Mouse (Mus musculus) liver, embryonic 12.5 days (tissue): Measurements from ENCODE around the gene Kcnn4. TPM values are rescaled to one million over a fixed set of nuclear protein-coding genes. Genes with fewer than 3 reads are reported as not detected.

Experiments used
- ATAC-seq: fragments of 200-750 bp; cut with Nextera tagmentation; 2 replicates; pipeline ENCODE4 v1.8.0; 2017; ENCODE audit warnings: moderate number of reproducible peaks, mild to moderate bottlenecking, moderate library complexity
- H3K27ac ChIP-seq: fragments of 300-500 bp; sonication (generic); 2 replicates; pipeline ENCODE4 v1.5.1; 2016; ENCODE audit warnings: mild to moderate bottlenecking
- H3K27me3 ChIP-seq: fragments of 300-500 bp; sonication (generic); replicated peaks from 2 replicates; pipeline ENCODE4 v1.6.1; 2016; ENCODE audit warnings: mild to moderate bottlenecking, moderate library complexity
- H3K36me3 ChIP-seq: fragments of 300-500 bp; sonication (generic); 2 replicates; pipeline ENCODE4 v1.6.1; 2016; ENCODE audit warnings: mild to moderate bottlenecking, moderate library complexity
- H3K4me1 ChIP-seq: fragments of 300-500 bp; sonication (generic); 2 replicates; pipeline ENCODE4 v1.6.1; 2016
- H3K4me2 ChIP-seq: fragments of 300-500 bp; sonication (generic); 2 replicates; pipeline ENCODE4 v1.6.1; 2016; ENCODE audit warnings: mild to moderate bottlenecking, moderate library complexity
- H3K4me3 ChIP-seq: fragments of 300-500 bp; sonication (generic); 2 replicates; pipeline ENCODE4 v1.5.1; 2016; ENCODE audit warnings: mild to moderate bottlenecking, moderate library complexity
- H3K9ac ChIP-seq: fragments of 300-500 bp; sonication (generic); 2 replicates; pipeline ENCODE4 v1.6.1; 2016; ENCODE audit warnings: mild to moderate bottlenecking, moderate library complexity
- H3K9me3 ChIP-seq: fragments of 300-500 bp; sonication (generic); replicated peaks from 2 replicates; pipeline ENCODE4 v1.6.1; 2016; ENCODE audit warnings: mild to moderate bottlenecking, moderate library complexity
- WGBS: fragments of 180-500 bp; shearing (Covaris S2); methylation state at CpG from one replicate; pipeline ENCODE4 v1.1.7; 2016; ENCODE audit not compliant: insufficient replicate concordance; 5-methylcytosine and 5-hydroxymethylcytosine counted together
- polyA plus RNA-seq: library from polyadenylated mRNA; unstranded; fragments of >200 nt; fragmentation: Nextera tagmentation; extraction: Ambion mirVana; gene quantifications from 2 replicates; pipeline ENCODE4 v1.2.1, GENCODE M21; 2016

Gene Kcnn4
- polyA plus RNA-seq, 1 experiment from 2014 or later: 161 TPM

- Histone ChIP-seq H3K4me3 (no peak overlapping the region), H3K9ac (no peak overlapping the region), H3K4me1 (no peaks in the 10 kb centered on the region), H3K36me3 (no peaks in the 10 kb centered on the region), H3K4me2 (no peak overlapping the region), H3K9me3 (no peaks in the 10 kb centered on the region), H3K27me3 (peaks cover 11% of the 10 kb centered on the region), H3K27ac (no peak overlapping the region)
- no peak for ATAC-seq
- WGBS: 51% methylated on average over 5 of the region's 5 CpGs
Measured at GRCm38 (mm10) chr7:24346444-24346843, 23.6 kb upstream of the Kcnn4 start.

GRCm38 (mm10) chr7:24348896-24349295 lies 21.2 kb upstream of the Kcnn4 start, which contains the start of gene Lypd5:
Lypd5 (plus strand) TSS chr7:24349196.
- Histone ChIP-seq H3K4me1 (no peaks in the 10 kb centered on the region), H3K9ac (no peak within 1 kb of the TSS), H3K4me3 (no peak within 1 kb of the TSS), H3K27me3 (peaks cover 33% of the 10 kb centered on the region), H3K27ac (no peak within 1 kb of the TSS), H3K9me3 (no peaks in the 10 kb centered on the region; the same call in 1 of the 2 replicates), H3K36me3 (no peaks in the 10 kb centered on the region), H3K4me2 (no peak within 1 kb of the TSS)
- WGBS: 35% methylated on average over 6 of the region's 6 CpGs
- no peak for ATAC-seq

DNA sequence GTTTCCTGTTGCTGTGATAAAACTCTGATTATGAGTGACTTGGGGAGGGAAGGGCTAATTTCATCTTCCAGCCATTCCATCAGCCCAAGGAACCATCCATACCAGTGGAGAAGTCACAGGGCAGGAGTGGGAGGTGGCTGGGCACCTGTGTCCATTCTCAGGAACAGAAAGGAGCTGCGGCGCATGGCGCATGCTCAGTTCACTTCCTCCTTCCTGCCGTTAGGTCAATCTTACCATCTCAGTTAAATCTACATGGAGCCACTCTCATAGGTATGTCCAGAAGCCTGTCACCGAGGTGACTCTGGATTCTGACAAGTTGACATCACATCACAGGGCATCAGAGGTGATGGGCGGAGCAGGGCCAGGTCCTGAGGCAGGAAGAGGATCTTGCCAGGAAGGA lies 14.4 kb upstream of the Kcnn4 start:
- H3K36me3 ChIP-seq: no peaks in the 10 kb centered on the region

GRCm38 (mm10) chr7:24356081-24356480 lies 14.0 kb upstream of the Kcnn4 start:
- no peaks in the 10 kb centered on the region for H3K4me1 ChIP-seq
- H3K27ac ChIP-seq: no peak overlapping the region
- no peak overlapping the region for H3K4me2 ChIP-seq
- no peaks in the 10 kb centered on the region for H3K36me3 ChIP-seq
- H3K4me3 ChIP-seq: no peak overlapping the region
- H3K9ac ChIP-seq: no peak overlapping the region
- peaks cover 3% of the 10 kb centered on the region; the same call in 1 of the 2 replicates for H3K9me3 ChIP-seq
- ATAC-seq: no peak
- WGBS: 66% methylated on average over 10 of the region's 10 CpGs
- peaks cover 36% of the 10 kb centered on the region for H3K27me3 ChIP-seq

More for the DNA sequence above, 14.4 kb upstream of the Kcnn4 start:
- WGBS: 59% methylated on average over 6 of the region's 6 CpGs
- Histone ChIP-seq H3K27ac (no peak overlapping the region), H3K4me1 (no peaks in the 10 kb centered on the region), H3K4me2 (no peak overlapping the region), H3K9ac (no peak overlapping the region), H3K4me3 (no peak overlapping the region), H3K27me3 (peaks cover 39% of the 10 kb centered on the region), H3K9me3 (peaks cover 3% of the 10 kb centered on the region; the same call in 1 of the 2 replicates)
- ATAC-seq: no peak

- H3K4me3 ChIP-seq: no peak overlapping the region
- H3K27me3 ChIP-seq: peaks cover 28% of the 10 kb centered on the region
- WGBS: 44% methylated on average over 4 of the region's 4 CpGs
- no peak overlapping the region for H3K4me2 ChIP-seq
- H3K9ac ChIP-seq: no peak overlapping the region
- H3K27ac ChIP-seq: no peak overlapping the region
- no peaks in the 10 kb centered on the region for H3K36me3 ChIP-seq
- H3K9me3 ChIP-seq: peaks cover 3% of the 10 kb centered on the region; the same call in 1 of the 2 replicates
- ATAC-seq: no peak
- H3K4me1 ChIP-seq: peaks cover 3% of the 10 kb centered on the region; the same call in 1 of the 2 replicates
Measured at GRCm38 (mm10) chr7:24357899-24358298, 12.2 kb upstream of the Kcnn4 start.

- 17% methylated on average over 9 of the region's 9 CpGs for WGBS
- no peak for ATAC-seq
- peaks cover 31% of the 10 kb centered on the region for H3K27me3 ChIP-seq
- H3K27ac ChIP-seq: no peak overlapping the region
- peaks cover 17% of the 10 kb centered on the region for H3K4me1 ChIP-seq
- peaks cover 3% of the 10 kb centered on the region; the same call in 1 of the 2 replicates for H3K9me3 ChIP-seq
- H3K4me2 ChIP-seq: no peak overlapping the region
- H3K4me3 ChIP-seq: no peak overlapping the region
- no peaks in the 10 kb centered on the region for H3K36me3 ChIP-seq
- H3K9ac ChIP-seq: no peak overlapping the region
Measured at GRCm38 (mm10) chr7:24359269-24359668, 10.8 kb upstream of the Kcnn4 start.

DNA sequence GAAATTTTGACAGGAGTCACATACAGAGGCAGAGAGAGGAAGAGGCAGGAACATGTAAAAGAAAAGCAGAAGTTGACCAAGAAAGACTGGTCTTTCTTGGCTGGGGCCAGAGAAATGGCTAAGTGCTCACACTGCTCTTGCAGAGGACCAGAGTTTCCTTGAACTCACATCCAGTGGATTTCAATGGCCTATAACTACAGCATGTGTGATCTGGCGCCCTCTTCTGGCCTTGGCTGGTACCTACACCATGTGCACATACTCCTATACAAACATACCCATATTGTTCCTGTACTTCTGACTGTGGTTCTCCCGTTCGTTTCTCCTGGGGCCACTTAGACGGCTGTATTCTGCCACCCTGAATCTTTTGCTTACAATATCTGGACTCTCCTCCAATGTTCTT lies 9.1 kb upstream of the Kcnn4 start:
- Histone ChIP-seq H3K4me2 (no peak overlapping the region), H3K27me3 (peaks cover 21% of the 10 kb centered on the region), H3K4me1 (peaks cover 33% of the 10 kb centered on the region), H3K4me3 (no peak overlapping the region), H3K9ac (no peak overlapping the region), H3K9me3 (peaks cover 3% of the 10 kb centered on the region; the same call in 1 of the 2 replicates), H3K27ac (no peak overlapping the region), H3K36me3 (no peaks in the 10 kb centered on the region)
- no peak for ATAC-seq
- WGBS: 49% methylated on average over 4 of the region's 4 CpGs

- no peak for ATAC-seq
Measured at GRCm38 (mm10) chr7:24363228-24363627, 6.8 kb upstream of the Kcnn4 start.

DNA sequence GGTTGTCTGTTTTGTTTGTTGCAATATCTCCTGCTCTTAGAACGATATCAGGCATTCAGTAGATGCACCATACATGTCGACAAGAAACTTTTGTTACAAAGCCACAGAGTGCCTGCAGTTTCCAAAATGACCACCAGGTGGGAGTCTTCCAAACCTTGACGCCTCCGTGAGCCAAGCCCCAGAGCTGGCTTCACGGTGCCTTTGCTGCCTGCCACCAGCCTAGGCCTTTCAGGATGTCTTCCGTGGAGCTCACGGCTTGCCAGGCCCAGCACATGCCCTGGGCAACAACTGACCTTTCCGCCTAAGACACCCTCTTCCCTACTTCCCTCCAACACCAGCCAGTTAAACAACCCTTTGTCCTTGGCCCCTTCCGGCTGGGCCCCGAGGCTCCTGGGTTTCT lies 5.2 kb upstream of the Kcnn4 start:
- peak; percentile 57 for ATAC-seq
- peak overlapping the region; percentile 42 for H3K4me2 ChIP-seq
- no peaks in the 10 kb centered on the region for H3K9me3 ChIP-seq
- H3K36me3 ChIP-seq: no peaks in the 10 kb centered on the region
- peaks cover 21% of the 10 kb centered on the region for H3K27me3 ChIP-seq
- no peak overlapping the region for H3K4me3 ChIP-seq
- H3K9ac ChIP-seq: peak overlapping the region; percentile 60
- H3K27ac ChIP-seq: peak overlapping the region; percentile 100
- H3K4me1 ChIP-seq: peaks cover 71% of the 10 kb centered on the region
- WGBS: 19% methylated on average over 10 of the region's 10 CpGs

More at GRCm38 (mm10) chr7:24363228-24363627, 6.8 kb upstream of the Kcnn4 start:
- 18% methylated on average over 6 of the region's 7 CpGs for WGBS
- Histone ChIP-seq H3K9ac (no peak overlapping the region), H3K4me2 (peak overlapping the region; percentile 14; the same call in 1 of the 2 replicates), H3K4me3 (no peak overlapping the region), H3K4me1 (peaks cover 55% of the 10 kb centered on the region), H3K9me3 (no peaks in the 10 kb centered on the region), H3K36me3 (no peaks in the 10 kb centered on the region), H3K27me3 (peaks cover 21% of the 10 kb centered on the region), H3K27ac (no peak overlapping the region)

GRCm38 (mm10) chr7:24365258-24366014 lies 4.6 kb upstream of the Kcnn4 start:
- Histone ChIP-seq H3K36me3 (no peaks in the 10 kb centered on the region), H3K27ac (peak overlapping the region; percentile 100)
- no peak for ATAC-seq

DNA sequence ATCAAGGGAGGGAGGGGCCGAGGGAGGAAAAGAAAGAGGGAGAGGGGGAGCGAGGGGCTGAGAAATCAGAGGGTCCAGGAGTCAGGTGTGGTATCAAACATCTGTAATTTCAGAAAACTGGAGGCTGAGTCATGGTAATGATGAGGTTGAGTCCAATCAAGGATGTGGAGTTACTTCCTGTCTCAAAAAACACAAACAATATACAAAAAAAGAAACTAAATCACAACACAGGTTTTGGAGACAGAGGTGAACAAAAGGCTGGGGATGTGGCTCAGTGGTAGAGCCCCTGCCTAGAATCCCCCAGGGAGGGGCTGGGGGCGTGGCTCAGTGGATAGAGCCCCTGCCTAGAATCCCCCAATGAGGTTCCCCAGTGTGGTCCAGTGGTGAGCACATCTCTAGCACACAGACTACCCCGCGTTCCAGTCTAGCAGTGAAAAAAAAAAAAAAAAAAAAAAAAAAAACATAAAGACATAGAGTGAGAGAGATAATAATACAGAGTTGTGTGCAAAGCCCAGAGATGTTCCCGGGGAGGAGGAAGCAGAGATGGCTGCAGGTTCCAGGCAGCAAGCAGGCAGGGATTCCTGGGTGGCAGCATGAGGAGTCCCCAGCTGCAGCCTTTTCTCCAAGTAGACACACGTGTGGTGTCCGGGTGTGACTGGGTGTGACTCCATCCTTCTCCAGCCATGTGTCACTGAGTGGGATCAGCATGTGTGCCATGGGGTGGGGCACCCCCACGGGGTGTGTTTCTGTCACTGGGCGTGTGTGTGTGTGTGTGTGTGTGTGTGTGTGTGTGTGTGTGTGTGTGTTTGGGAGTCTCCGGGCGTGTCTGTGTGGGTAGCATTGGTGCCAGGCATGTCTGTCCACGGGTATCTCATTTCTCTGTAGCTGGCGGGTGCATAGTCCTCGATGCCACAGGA lies 3.1 kb upstream of the Kcnn4 start:
- H3K36me3 ChIP-seq: 0 out of 2 replicates have a peak, but pooled peaks cover 4% of the 10 kb centered on the region
- WGBS: 57% methylated on average over 13 of the region's 15 CpGs
- H3K27me3 ChIP-seq: peaks cover 18% of the 10 kb centered on the region
- no peak overlapping the region for H3K4me3 ChIP-seq
- no peaks in the 10 kb centered on the region for H3K9me3 ChIP-seq
- peaks cover 73% of the 10 kb centered on the region for H3K4me1 ChIP-seq
- peak; percentile 5; the same call in 1 of the 2 replicates for ATAC-seq
- H3K9ac ChIP-seq: peak overlapping the region; percentile 19; the same call in 1 of the 2 replicates
- H3K4me2 ChIP-seq: peak overlapping the region; percentile 7
- H3K27ac ChIP-seq: peak overlapping the region; percentile 100

More at GRCm38 (mm10) chr7:24365258-24366014, 4.6 kb upstream of the Kcnn4 start:
- Histone ChIP-seq H3K4me3 (no peak overlapping the region), H3K9ac (peak overlapping the region; percentile 60), H3K4me1 (peaks cover 73% of the 10 kb centered on the region), H3K4me2 (0 out of 2 replicates have a peak overlapping the region, but pooled peaks have one; percentile 10), H3K9me3 (no peaks in the 10 kb centered on the region), H3K27me3 (peaks cover 21% of the 10 kb centered on the region)
- WGBS: 63% methylated on average over 5 of the region's 5 CpGs
